Mouse (Mus musculus) stomach, embryonic 16.5 days (tissue): Measurements from ENCODE around the gene Rpgrip1. TPM values are rescaled to one million over a fixed set of nuclear protein-coding genes. Genes with fewer than 3 reads are reported as not detected.

Experiments
- ATAC-seq: fragments of 200-750 bp; cut with Nextera tagmentation; 2 replicates; pipeline ENCODE4 v1.8.0; 2017; ENCODE audit warnings: moderate number of reproducible peaks, moderate TSS enrichment; ENCODE audit not compliant: insufficient read depth, low FRiP score
- H3K27ac ChIP-seq: fragments of 300-500 bp; sonication (generic); 2 replicates; pipeline ENCODE4 v1.5.1; 2014; ENCODE audit warnings: low read length
- H3K27me3 ChIP-seq: fragments of 300-500 bp; sonication (generic); 2 replicates; pipeline ENCODE4 v1.6.1; 2014; ENCODE audit warnings: low read length, control low read depth, mixed read lengths; ENCODE audit not compliant: control insufficient read depth, insufficient read depth
- H3K36me3 ChIP-seq: fragments of 300-500 bp; sonication (generic); 2 replicates; pipeline ENCODE4 v1.6.1; 2014; ENCODE audit warnings: low read length; ENCODE audit not compliant: control insufficient read depth, insufficient read depth
- H3K4me1 ChIP-seq: fragments of 300-500 bp; sonication (generic); 2 replicates; pipeline ENCODE4 v1.6.1; 2014; ENCODE audit warnings: low read length, control low read depth, mixed read lengths; ENCODE audit not compliant: control insufficient read depth, insufficient read depth
- H3K4me2 ChIP-seq: fragments of 300-500 bp; sonication (generic); 2 replicates; pipeline ENCODE4 v1.6.1; 2014; ENCODE audit warnings: low read depth, low read length, mixed read lengths
- H3K4me3 ChIP-seq: fragments of 300-500 bp; sonication (generic); replicated peaks from 2 replicates; pipeline ENCODE4 v1.5.1; 2014; ENCODE audit warnings: mild to moderate bottlenecking, low read length
- H3K9ac ChIP-seq: fragments of 300-500 bp; sonication (generic); 2 replicates; pipeline ENCODE4 v1.6.1; 2014; ENCODE audit warnings: low read length
- H3K9me3 ChIP-seq: fragments of 300-500 bp; sonication (generic); replicated peaks from 2 replicates; pipeline ENCODE4 v1.6.1; 2016; ENCODE audit warnings: low read length, control low read depth; ENCODE audit not compliant: control insufficient read depth
- WGBS: fragments of 180-500 bp; shearing (Covaris S2); extraction: QIAGEN DNeasy Blood & Tissue Kit; methylation state at CpG from one replicate; pipeline ENCODE4 v1.1.7; 2014; 5-methylcytosine and 5-hydroxymethylcytosine counted together
- polyA plus RNA-seq: library from polyadenylated mRNA; unstranded; fragments of >200 nt; fragmentation: Nextera tagmentation; extraction: Ambion mirVana; gene quantifications from 2 replicates; pipeline ENCODE4 v1.2.1, GENCODE M21; 2015

Rpgrip1 gene
- polyA plus RNA-seq, 1 experiment from 2014 or later: 51.5 TPM

GRCm38 (mm10) chr14:52108025-52108424, 2.5 kb upstream of the Rpgrip1 start:
- no peak overlapping the region for H3K4me2 ChIP-seq
- no peaks in the 10 kb centered on the region for H3K27me3 ChIP-seq
- 74% methylated on average over 2 of the region's 2 CpGs for WGBS
- no peak overlapping the region for H3K9ac ChIP-seq
- peaks cover 18% of the 10 kb centered on the region for H3K4me1 ChIP-seq
- no peaks in the 10 kb centered on the region for H3K36me3 ChIP-seq
- H3K4me3 ChIP-seq: no peak overlapping the region
- H3K9me3 ChIP-seq: no peaks in the 10 kb centered on the region
- H3K27ac ChIP-seq: no peak overlapping the region
- no peak for ATAC-seq

GRCm38 (mm10) chr14:52114101-52114500, 3.6 kb downstream of the Rpgrip1 start:
- Histone ChIP-seq H3K27ac (no peak overlapping the region), H3K4me3 (no peak overlapping the region), H3K9ac (no peak overlapping the region), H3K4me2 (no peak overlapping the region), H3K27me3 (no peaks in the 10 kb centered on the region), H3K9me3 (no peaks in the 10 kb centered on the region), H3K4me1 (0 out of 2 replicates have a peak, but pooled peaks cover 1% of the 10 kb centered on the region), H3K36me3 (no peaks in the 10 kb centered on the region)
- ATAC-seq: no peak
- WGBS: 72% methylated on average over 1 of the region's 1 CpGs

DNA sequence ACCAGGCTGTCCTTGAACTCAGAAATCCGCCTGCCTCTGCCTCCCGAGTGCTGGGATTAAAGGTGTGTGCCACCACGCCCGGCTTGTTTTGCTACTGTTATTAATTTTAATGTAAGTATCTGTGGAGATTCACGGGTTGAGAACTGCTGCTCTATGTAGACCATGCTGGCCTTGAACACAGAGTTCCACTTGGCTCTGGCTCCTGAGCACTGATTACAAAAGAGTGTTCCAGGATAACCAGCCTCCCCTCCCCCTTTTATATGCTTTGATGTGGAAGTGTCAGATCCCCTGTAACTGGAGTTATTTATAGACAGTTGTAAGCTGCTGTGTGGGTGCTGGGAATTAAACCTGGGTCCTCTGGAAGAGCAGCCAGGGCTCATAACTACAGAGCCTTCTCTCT, 6.7 kb downstream of the Rpgrip1 start:
- H3K9me3 ChIP-seq: no peaks in the 10 kb centered on the region
- no peaks in the 10 kb centered on the region for H3K27me3 ChIP-seq
- 0 out of 2 replicates have a peak, but pooled peaks cover 7% of the 10 kb centered on the region for H3K4me1 ChIP-seq
- WGBS: 94% methylated on average over 5 of the region's 5 CpGs
- H3K36me3 ChIP-seq: no peaks in the 10 kb centered on the region
- no peak overlapping the region for H3K27ac ChIP-seq
- H3K9ac ChIP-seq: no peak overlapping the region
- H3K4me2 ChIP-seq: no peak overlapping the region
- no peak overlapping the region for H3K4me3 ChIP-seq
- no peak for ATAC-seq

GRCm38 (mm10) chr14:52118456-52118822, 7.9 kb downstream of the Rpgrip1 start:
- Histone ChIP-seq H3K9me3 (no peaks in the 10 kb centered on the region), H3K27ac (peak overlapping the region; percentile 96), H3K9ac (peak overlapping the region; percentile 84; the same call in 1 of the 2 replicates)

GRCm38 (mm10) chr14:52118823-52119608, 8.5 kb downstream of the Rpgrip1 start:
- Histone ChIP-seq H3K27me3 (no peaks in the 10 kb centered on the region), H3K4me3 (peak overlapping the region; percentile 58), H3K9ac (peak overlapping the region; percentile 84), H3K4me1 (0 out of 2 replicates have a peak, but pooled peaks cover 7% of the 10 kb centered on the region), H3K27ac (peak overlapping the region; percentile 96), H3K4me2 (peak overlapping the region; percentile 93), H3K36me3 (no peaks in the 10 kb centered on the region), H3K9me3 (no peaks in the 10 kb centered on the region)
- 1% methylated on average over 38 of the region's 38 CpGs for WGBS
- ATAC-seq: peak; percentile 90

More at GRCm38 (mm10) chr14:52118456-52118822, 7.9 kb downstream of the Rpgrip1 start:
- H3K36me3 ChIP-seq: no peaks in the 10 kb centered on the region
- H3K27me3 ChIP-seq: no peaks in the 10 kb centered on the region
- peak overlapping the region; percentile 58 for H3K4me3 ChIP-seq
- 0 out of 2 replicates have a peak, but pooled peaks cover 7% of the 10 kb centered on the region for H3K4me1 ChIP-seq
- WGBS: 16% methylated on average over 8 of the region's 8 CpGs
- H3K4me2 ChIP-seq: peak overlapping the region; percentile 93
- 0 out of 2 replicates have a peak, but pooled peaks have one; percentile 4 for ATAC-seq

DNA sequence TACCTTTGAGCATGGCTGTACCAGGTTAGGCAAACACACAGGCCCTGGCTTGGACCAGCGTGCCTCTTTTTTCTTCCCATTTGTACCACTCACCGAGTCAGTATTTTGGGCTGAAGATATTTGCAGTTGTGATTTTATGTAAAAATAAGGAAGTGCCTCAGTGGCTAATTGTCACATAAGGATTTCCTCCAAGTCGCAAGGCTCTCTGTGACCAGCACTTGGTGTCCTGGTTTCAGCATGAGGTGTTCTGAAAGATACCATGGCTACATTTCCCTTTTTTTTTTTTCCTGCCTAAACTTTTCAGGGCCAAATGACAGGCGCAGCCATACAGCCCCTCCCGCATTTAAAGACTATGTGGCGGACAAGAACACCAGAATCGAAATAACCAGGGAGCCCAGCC, 9.7 kb downstream of the Rpgrip1 start:
- Histone ChIP-seq H3K27me3 (no peaks in the 10 kb centered on the region), H3K4me3 (peak overlapping the region; percentile 58), H3K4me1 (0 out of 2 replicates have a peak, but pooled peaks cover 7% of the 10 kb centered on the region), H3K9ac (no peak overlapping the region), H3K27ac (peak overlapping the region; percentile 96; the same call in 1 of the 2 replicates), H3K36me3 (no peaks in the 10 kb centered on the region), H3K9me3 (no peaks in the 10 kb centered on the region), H3K4me2 (peak overlapping the region; percentile 93)
- no peak for ATAC-seq
- 45% methylated on average over 7 of the region's 7 CpGs for WGBS

DNA sequence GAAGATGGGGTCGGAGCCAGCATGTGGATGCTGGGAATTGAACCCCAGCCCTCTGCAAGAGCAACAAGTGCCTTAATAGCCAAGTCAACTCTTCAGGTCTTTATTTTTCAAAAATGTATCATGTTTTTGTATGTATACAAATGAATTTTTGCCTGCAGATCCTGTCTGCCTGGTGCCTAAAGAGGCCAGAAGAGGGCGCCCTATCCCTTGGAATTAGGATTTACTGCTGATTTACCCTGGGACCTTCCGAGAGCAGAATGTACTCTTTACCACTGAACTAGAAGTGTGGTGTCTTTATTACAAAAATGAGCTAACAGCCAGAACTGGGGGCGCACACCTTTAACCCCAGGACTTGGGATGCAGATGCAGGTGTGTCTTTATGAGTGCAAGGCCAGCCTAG, 13.4 kb downstream of the Rpgrip1 start:
- Histone ChIP-seq H3K9ac (no peak overlapping the region), H3K27ac (no peak overlapping the region), H3K9me3 (no peaks in the 10 kb centered on the region), H3K4me2 (no peak overlapping the region), H3K4me1 (0 out of 2 replicates have a peak, but pooled peaks cover 7% of the 10 kb centered on the region), H3K36me3 (no peaks in the 10 kb centered on the region), H3K4me3 (no peak overlapping the region), H3K27me3 (no peaks in the 10 kb centered on the region)
- WGBS: 20% methylated on average over 4 of the region's 4 CpGs
- no peak for ATAC-seq

DNA sequence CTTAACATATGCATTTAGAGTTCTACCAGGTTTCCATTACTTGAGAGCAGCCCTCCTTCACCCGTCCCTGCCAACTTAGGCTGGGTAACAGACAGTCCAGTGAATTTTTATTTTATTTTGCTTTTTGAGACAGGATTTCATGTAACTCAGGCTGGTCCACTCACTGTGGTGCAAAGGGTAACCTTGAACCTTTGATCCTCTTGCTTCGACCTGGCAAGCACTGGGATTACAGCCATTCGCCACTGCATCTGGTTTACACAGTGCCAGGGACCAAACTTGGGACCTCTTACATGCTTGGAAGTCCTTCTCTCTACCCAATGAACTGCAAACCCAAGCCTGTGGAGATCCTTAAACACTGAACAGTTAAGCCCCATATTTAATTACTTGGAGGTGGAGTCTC, 14.1 kb downstream of the Rpgrip1 start:
- Histone ChIP-seq H3K9ac (no peak overlapping the region), H3K27ac (no peak overlapping the region), H3K4me1 (0 out of 2 replicates have a peak, but pooled peaks cover 3% of the 10 kb centered on the region), H3K9me3 (no peaks in the 10 kb centered on the region), H3K4me2 (no peak overlapping the region), H3K27me3 (no peaks in the 10 kb centered on the region), H3K4me3 (no peak overlapping the region), H3K36me3 (no peaks in the 10 kb centered on the region)
- ATAC-seq: no peak
- WGBS: 90% methylated on average over 3 of the region's 3 CpGs

GRCm38 (mm10) chr14:52133584-52133983, 23.1 kb downstream of the Rpgrip1 start:
- no peak overlapping the region for H3K9ac ChIP-seq
- H3K9me3 ChIP-seq: no peaks in the 10 kb centered on the region
- no peaks in the 10 kb centered on the region for H3K36me3 ChIP-seq
- WGBS: 65% methylated on average over 5 of the region's 5 CpGs
- no peak for ATAC-seq
- no peaks in the 10 kb centered on the region for H3K4me1 ChIP-seq
- H3K4me3 ChIP-seq: no peak overlapping the region
- no peak overlapping the region for H3K4me2 ChIP-seq
- H3K27me3 ChIP-seq: no peaks in the 10 kb centered on the region
- no peak overlapping the region for H3K27ac ChIP-seq
